Mouse (Mus musculus) megakaryocyte progenitor cell, adult 5-6 weeks (primary cell): ENCODE measurements around the gene Tinag. TPM values are rescaled to one million over a fixed set of nuclear protein-coding genes. Genes with fewer than 3 reads are reported as not detected.
"Not testable (repeated sequence)": the region's sequence is repeated elsewhere in the genome, so short reads cannot be mapped to it uniquely, and the experiment has no call there.

Experiments used
- ATAC-seq: replicated peaks from 2 replicates; pipeline ENCODE4 v1.8.0; 2016; ENCODE audit warnings: mild to moderate bottlenecking, moderate TSS enrichment, inconsistent platforms; ENCODE audit not compliant: poor library complexity
- total RNA-seq, 2 experiments: library from RNA; stranded (forward) in 1 of 2; stranded (reverse) in 1 of 2; fragments of 157-497, 149-512 nt in 1 of 2; fragments of 200-1000 nt in 1 of 2; gene quantifications; 2 replicates each; pipeline versions ENCODE4 v1.2.3 to v1.2.4; 2015 to 2017

The Tinag gene
- total RNA-seq (2015) (not detected in 2 replicates), total RNA-seq (2017) (not detected in 2 replicates)

GRCm38 (mm10) chr9:77045585-77045984, at the start of gene Tinag:
TSS of gene Tinag (minus strand) at chr9:77045794.
- ATAC-seq, result no peak

- not testable (repeated sequence) for ATAC-seq
These were observed 37.6 kb upstream of the Tinag start for GRCm38 (mm10) chr9:77083221-77083620.

- ATAC-seq, result no peak
These were observed 26.1 kb upstream of the Tinag start for GRCm38 (mm10) chr9:77071676-77072075.

- no peak for ATAC-seq
These were observed 11.0 kb upstream of the Tinag start for GRCm38 (mm10) chr9:77056611-77057010.

- ATAC-seq, result no peak
These were observed 9.0 kb upstream of the Tinag start for GRCm38 (mm10) chr9:77054426-77055193.

- 0 out of 2 replicates have a peak, but pooled peaks have one; percentile 37 for ATAC-seq
These were observed 5.8 kb upstream of the Tinag start for GRCm38 (mm10) chr9:77051406-77051805.

- ATAC-seq, result no peak
These were observed 4.1 kb upstream of the Tinag start for GRCm38 (mm10) chr9:77049669-77050068.

- ATAC-seq, result no peak
These were observed 597 bp upstream of the Tinag start for GRCm38 (mm10) chr9:77046067-77046715.

GRCm38 (mm10) chr9:77035361-77035760, 10.2 kb downstream of the Tinag start:
- ATAC-seq, result no peak

GRCm38 (mm10) chr9:77032430-77033154, 13.0 kb downstream of the Tinag start:
- ATAC-seq, result no peak

GRCm38 (mm10) chr9:77025271-77025670, 20.3 kb downstream of the Tinag start:
- no peak for ATAC-seq

GRCm38 (mm10) chr9:77018935-77019334, 26.7 kb downstream of the Tinag start:
- no peak for ATAC-seq

- no peak for ATAC-seq
These were observed 49.6 kb downstream of the Tinag start for GRCm38 (mm10) chr9:76996021-76996420.

GRCm38 (mm10) chr9:76989946-76990345, 55.6 kb downstream of the Tinag start:
- ATAC-seq, result no peak

- peak; percentile 68 for ATAC-seq
These were observed 110.8 kb downstream of the Tinag start for GRCm38 (mm10) chr9:76934813-76935212.

- no peak for ATAC-seq
These were observed 130.4 kb downstream of the Tinag start for GRCm38 (mm10) chr9:76915093-76915661.
